Mouse (Mus musculus) midbrain, embryonic 15.5 days (tissue): Measurements from ENCODE around the gene Lipe. TPM values are rescaled to one million over a fixed set of nuclear protein-coding genes. Genes with fewer than 3 reads are reported as not detected.
A peak's percentile ranks its signal among the peaks of the same experiment; 100 is the strongest.

ENCODE experiments used
- ATAC-seq: fragments of 200-750 bp; cut with Nextera tagmentation; replicated peaks from 2 replicates; pipeline ENCODE4 v1.8.0; 2017; ENCODE audit warnings: moderate TSS enrichment
- H3K27ac ChIP-seq: fragments of 300-500 bp; sonication (generic); 2 replicates; pipeline ENCODE4 v1.5.1; 2015; ENCODE audit warnings: mild to moderate bottlenecking, inconsistent platforms
- H3K27me3 ChIP-seq: fragments of 300-500 bp; sonication (generic); replicated peaks from 2 replicates; pipeline ENCODE4 v1.6.1; 2015; ENCODE audit warnings: inconsistent platforms
- H3K36me3 ChIP-seq: fragments of 300-500 bp; sonication (generic); replicated peaks from 2 replicates; pipeline ENCODE4 v1.6.1; 2015; ENCODE audit warnings: inconsistent platforms
- H3K4me1 ChIP-seq: fragments of 300-500 bp; sonication (generic); 2 replicates; pipeline ENCODE4 v1.6.1; 2015; ENCODE audit warnings: inconsistent platforms
- H3K4me2 ChIP-seq: fragments of 300-500 bp; sonication (generic); 2 replicates; pipeline ENCODE4 v1.6.1; 2015; ENCODE audit warnings: inconsistent platforms, mild to moderate bottlenecking, moderate library complexity
- H3K4me3 ChIP-seq: fragments of 300-500 bp; sonication (generic); 2 replicates; pipeline ENCODE4 v1.5.1; 2015; ENCODE audit warnings: mild to moderate bottlenecking, inconsistent platforms
- H3K9ac ChIP-seq: fragments of 300-500 bp; sonication (generic); 2 replicates; pipeline ENCODE4 v1.6.1; 2015; ENCODE audit warnings: mild to moderate bottlenecking, inconsistent platforms
- H3K9me3 ChIP-seq: fragments of 300-500 bp; sonication (generic); 2 replicates; pipeline ENCODE4 v1.6.1; 2016; ENCODE audit warnings: inconsistent platforms
- WGBS: fragments of 180-500 bp; shearing (Covaris S2); methylation state at CpG from one replicate; pipeline ENCODE4 v1.1.7; 2015; ENCODE audit warnings: mixed read lengths; 5-methylcytosine and 5-hydroxymethylcytosine counted together
- polyA plus RNA-seq: library from polyadenylated mRNA; unstranded; fragments of >200 nt; fragmentation: Nextera tagmentation; extraction: Ambion mirVana; gene quantifications from 2 replicates; pipeline ENCODE4 v1.2.1, GENCODE M21; 2015

The Lipe gene
- polyA plus RNA-seq, 1 experiment from 2014 or later, result 10.5 TPM

DNA sequence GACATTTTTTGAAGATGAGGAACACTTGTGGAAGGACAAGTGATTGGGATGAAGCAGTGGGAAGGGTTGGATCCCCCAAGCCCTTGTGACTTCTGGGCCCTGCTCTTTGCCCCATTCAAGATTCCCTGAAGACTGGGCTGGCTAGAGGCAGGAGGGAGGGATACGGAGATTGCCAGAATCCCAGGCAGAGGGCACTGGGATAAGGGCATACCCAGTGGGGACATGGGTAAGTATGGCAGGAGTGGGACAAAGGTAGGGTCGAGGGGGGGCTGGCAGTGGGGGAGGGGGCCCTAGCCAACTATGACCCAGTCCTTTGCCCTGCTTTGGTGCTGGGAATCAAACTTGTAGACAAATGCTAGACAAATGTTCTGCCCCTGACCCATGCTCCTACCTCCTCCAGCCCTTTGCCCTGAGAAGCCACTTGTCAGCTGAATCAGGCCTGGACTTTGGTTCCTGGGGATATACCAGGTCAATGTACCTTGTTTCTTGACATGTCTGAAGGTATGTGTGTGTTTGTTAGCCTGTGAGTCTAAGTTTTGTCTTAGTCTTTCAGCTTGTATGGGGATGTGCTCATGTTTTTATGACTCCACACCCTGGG, 6.6 kb downstream of the Lipe start:
- Histone ChIP-seq H3K27ac (no peak overlapping the region), H3K4me1 (peaks cover 45% of the 10 kb centered on the region), H3K36me3 (peaks cover 8% of the 10 kb centered on the region), H3K4me2 (no peak overlapping the region), H3K27me3 (no peaks in the 10 kb centered on the region), H3K9ac (no peak overlapping the region), H3K9me3 (no peaks in the 10 kb centered on the region), H3K4me3 (no peak overlapping the region)
- no peak for ATAC-seq
- 68% methylated on average over 2 of the region's 2 CpGs for WGBS

DNA sequence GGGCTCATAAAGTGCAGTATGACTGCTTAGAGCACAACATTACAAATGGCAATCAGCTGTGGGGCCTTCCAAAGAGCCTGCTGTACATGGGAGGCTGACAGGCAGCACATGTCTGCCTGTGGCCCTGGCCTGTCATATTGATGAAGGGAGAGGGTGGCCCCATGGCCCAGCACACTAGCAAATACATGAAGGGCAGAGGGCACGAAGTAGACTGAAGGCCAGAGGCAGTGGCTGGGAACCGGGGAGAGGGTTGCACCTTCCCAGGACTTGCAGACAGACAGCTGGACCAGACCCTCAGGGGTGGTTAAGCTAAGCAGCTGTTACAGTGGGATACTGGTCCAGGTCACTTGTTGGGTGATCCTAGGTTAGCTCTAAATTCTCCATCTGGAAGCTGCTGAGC, 7.5 kb downstream of the Lipe start:
- ATAC-seq, result no peak
- Histone ChIP-seq H3K9ac (no peak overlapping the region), H3K27ac (no peak overlapping the region), H3K36me3 (peaks cover 8% of the 10 kb centered on the region), H3K4me3 (no peak overlapping the region), H3K27me3 (no peaks in the 10 kb centered on the region), H3K4me1 (peaks cover 37% of the 10 kb centered on the region), H3K4me2 (no peak overlapping the region), H3K9me3 (no peaks in the 10 kb centered on the region)
- 49% methylated on average over 2 of the region's 2 CpGs for WGBS

DNA sequence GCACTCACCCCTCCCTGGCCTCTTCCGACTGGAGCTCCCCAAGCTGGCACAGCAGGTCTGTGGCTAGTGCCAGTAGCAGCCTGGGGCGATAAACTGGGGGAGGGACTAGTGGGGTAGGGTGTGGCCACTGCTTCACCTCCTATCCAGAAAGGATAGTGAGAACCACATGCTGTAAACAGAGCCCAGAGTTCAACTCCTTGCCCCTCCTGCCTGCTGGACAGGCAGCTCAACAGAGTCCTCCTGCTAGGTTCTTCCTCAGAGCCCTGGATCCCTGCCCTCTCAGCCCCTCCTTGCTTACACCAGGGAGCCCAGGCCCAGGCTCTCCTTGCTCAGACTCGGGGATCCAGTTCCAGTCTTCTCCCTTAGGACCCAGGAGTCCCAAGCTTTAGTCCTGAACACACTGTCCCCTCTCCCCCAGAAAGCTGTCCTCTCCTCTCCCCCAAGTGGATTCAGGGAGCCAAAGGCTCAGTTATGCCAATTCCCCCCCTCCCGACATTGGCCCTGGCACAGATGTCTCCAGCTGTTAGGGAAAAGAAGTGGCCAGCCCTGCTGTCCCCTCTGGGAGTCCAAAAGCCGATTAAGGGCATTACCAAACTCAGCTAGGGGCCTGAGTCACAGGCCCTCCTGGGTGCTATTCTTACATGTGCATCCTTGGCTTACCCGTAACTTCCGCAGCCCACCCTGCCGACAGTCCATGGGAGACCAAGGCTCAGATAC, 8.3 kb downstream of the Lipe start:
- H3K27me3 ChIP-seq, result no peaks in the 10 kb centered on the region
- H3K9me3 ChIP-seq, result no peaks in the 10 kb centered on the region
- no peak overlapping the region for H3K4me2 ChIP-seq
- H3K9ac ChIP-seq, result no peak overlapping the region
- WGBS, result 33% methylated on average over 8 of the region's 8 CpGs
- H3K4me3 ChIP-seq, result no peak overlapping the region
- H3K36me3 ChIP-seq, result peaks cover 8% of the 10 kb centered on the region
- no peak for ATAC-seq
- peaks cover 37% of the 10 kb centered on the region for H3K4me1 ChIP-seq
- H3K27ac ChIP-seq, result no peak overlapping the region

DNA sequence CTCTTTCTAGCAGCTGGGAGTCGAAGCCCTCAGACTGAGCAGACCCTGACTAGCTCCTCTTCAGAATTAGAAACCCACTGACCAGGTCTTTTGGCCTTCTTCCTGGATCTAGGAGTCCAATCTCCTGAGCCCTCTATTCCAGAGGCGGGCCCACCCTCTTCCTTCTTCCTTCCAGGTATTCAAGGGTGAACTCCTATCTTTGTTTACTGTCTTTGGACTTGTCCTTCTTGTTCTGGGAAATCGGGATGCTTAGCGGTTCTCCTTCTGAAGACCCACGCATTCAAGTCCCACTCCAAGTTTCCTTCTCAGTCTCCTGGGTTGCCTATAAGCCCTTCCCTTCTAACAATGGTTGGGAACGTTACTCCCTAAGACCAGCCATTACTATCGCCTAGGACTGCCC, 9.6 kb downstream of the Lipe start:
- Histone ChIP-seq H3K4me3 (no peak overlapping the region), H3K9ac (no peak overlapping the region), H3K27me3 (no peaks in the 10 kb centered on the region), H3K4me1 (peaks cover 27% of the 10 kb centered on the region), H3K9me3 (no peaks in the 10 kb centered on the region), H3K36me3 (peaks cover 8% of the 10 kb centered on the region), H3K4me2 (no peak overlapping the region), H3K27ac (no peak overlapping the region)
- WGBS, result 88% methylated on average over 7 of the region's 7 CpGs
- no peak for ATAC-seq

DNA sequence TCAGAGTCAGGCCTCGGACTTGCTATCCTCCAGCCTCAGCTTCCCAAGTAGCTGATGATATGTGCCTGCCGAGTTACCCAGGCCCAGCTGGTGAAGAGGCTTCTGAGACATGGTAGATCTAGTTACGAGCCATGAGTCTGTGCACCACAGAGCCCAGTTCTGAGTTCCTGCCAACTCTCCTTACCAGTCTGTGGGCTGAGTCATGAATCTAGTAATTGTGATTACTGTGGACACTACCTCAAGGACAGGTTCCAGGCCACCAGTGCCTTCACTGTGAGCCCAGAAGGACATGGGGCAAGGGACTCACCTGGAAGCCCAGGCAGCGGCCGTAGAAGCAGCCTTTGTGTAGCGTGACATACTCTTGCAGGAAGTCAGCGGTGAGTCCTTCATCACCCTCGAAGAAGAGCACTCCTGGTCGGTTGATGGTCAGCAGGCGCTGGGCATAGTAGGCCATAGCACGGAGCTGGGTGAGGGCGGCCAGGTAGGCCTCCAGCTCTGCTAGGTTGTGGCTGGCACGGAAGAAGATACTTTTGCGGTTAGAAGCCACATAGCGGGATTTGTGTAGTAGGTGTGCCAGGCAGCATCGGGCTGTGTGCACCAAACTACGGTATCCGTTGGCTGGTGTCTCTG, 10.6 kb downstream of the Lipe start:
- no peak for ATAC-seq
- WGBS, result 96% methylated on average over 18 of the region's 18 CpGs
- peaks cover 13% of the 10 kb centered on the region for H3K36me3 ChIP-seq

DNA sequence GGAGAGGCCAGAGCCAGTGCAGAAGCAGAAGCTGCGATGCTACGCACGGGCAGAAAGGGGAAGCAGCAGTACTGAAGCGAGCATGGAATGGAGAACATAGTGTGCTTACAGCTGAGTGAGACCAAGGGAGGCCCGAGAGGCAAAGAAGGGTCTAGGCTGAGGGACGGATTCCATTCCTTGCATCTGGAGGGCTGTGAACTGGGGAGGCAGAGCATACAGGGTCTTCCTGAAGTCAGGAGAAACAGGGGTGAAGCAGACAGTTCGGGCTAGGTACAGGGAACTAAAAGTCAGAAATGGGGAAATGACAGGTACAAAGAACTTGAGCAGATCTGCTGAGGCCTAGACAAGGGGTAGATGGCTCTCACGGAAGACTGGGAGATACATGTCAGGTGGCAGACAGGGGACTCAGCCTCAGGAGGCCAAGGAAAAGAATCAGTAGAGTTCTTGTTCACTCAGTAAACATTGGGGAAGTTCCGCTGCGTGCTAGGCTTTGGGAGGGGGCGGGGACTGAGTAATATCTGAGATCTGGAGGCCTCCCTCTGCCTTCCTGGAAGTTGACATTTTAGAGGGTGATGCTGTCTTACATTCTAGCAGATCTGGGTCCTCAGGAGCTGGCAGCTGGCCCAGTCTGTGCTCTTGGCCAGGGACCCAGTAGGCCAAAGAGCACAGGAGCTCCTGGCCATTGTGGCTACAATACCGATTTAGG, 12.5 kb downstream of the Lipe start:
- Histone ChIP-seq H3K9ac (no peak overlapping the region), H3K4me1 (peaks cover 12% of the 10 kb centered on the region), H3K4me3 (no peak overlapping the region), H3K9me3 (no peaks in the 10 kb centered on the region), H3K27ac (0 out of 2 replicates have a peak overlapping the region, but pooled peaks have one; percentile 2), H3K27me3 (no peaks in the 10 kb centered on the region), H3K4me2 (no peak overlapping the region), H3K36me3 (peaks cover 13% of the 10 kb centered on the region)
- ATAC-seq, result no peak
- 81% methylated on average over 12 of the region's 12 CpGs for WGBS

More for the DNA sequence above, 10.6 kb downstream of the Lipe start:
- Histone ChIP-seq H3K4me3 (no peak overlapping the region), H3K27me3 (no peaks in the 10 kb centered on the region), H3K9me3 (no peaks in the 10 kb centered on the region), H3K4me1 (peaks cover 18% of the 10 kb centered on the region), H3K4me2 (no peak overlapping the region), H3K27ac (no peak overlapping the region), H3K9ac (no peak overlapping the region)

DNA sequence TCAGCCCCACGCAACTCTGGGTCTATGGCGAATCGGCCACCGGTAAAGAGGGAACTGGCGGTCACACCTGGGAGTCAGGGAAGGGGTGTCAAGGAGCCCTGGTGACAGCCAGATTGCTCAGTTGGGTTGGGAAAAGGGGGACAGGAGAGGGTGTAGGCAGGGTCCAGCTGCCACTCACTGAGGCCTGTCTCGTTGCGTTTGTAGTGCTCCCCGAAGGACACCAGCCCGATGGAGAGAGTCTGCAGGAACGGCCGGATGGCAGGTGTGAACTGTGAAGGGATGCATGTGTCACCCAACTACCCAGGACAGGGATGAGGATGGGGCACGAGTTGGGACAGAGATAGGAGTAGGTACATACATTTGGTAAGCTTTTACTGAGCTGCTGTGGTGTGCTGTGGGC, 13.3 kb downstream of the Lipe start:
- no peak overlapping the region for H3K4me3 ChIP-seq
- H3K9ac ChIP-seq, result no peak overlapping the region
- ATAC-seq, result no peak
- peaks cover 13% of the 10 kb centered on the region for H3K36me3 ChIP-seq
- peaks cover 6% of the 10 kb centered on the region; the same call in 1 of the 2 replicates for H3K27me3 ChIP-seq
- H3K9me3 ChIP-seq, result no peaks in the 10 kb centered on the region
- 90% methylated on average over 12 of the region's 12 CpGs for WGBS
- H3K4me1 ChIP-seq, result peaks cover 7% of the 10 kb centered on the region
- H3K4me2 ChIP-seq, result no peak overlapping the region
- no peak overlapping the region for H3K27ac ChIP-seq

DNA sequence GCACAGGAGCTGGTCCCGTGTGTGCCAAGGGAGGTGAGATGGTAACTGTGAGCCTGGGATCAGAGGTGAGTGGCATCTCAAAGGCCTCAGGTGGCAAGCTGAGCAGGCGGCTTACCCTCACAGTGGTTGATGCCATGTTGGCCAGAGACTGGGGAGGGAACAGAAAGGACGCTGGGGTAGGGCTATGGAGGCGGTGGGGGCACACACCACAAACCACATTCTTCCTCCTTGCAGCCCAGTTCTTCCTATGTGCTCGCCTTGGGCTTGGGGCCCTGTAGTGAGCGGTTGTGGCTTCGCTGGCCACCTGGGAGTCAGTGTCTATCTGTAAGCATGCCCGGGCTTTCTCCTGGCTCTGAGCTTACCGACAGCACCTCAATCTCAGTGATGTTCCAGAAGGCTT, 13.7 kb downstream of the Lipe start:
- Histone ChIP-seq H3K4me2 (no peak overlapping the region), H3K4me3 (no peak overlapping the region), H3K9me3 (no peaks in the 10 kb centered on the region), H3K4me1 (peaks cover 5% of the 10 kb centered on the region), H3K36me3 (peaks cover 13% of the 10 kb centered on the region), H3K27ac (no peak overlapping the region), H3K9ac (no peak overlapping the region), H3K27me3 (peaks cover 7% of the 10 kb centered on the region; the same call in 1 of the 2 replicates)
- 89% methylated on average over 9 of the region's 9 CpGs for WGBS
- no peak for ATAC-seq

DNA sequence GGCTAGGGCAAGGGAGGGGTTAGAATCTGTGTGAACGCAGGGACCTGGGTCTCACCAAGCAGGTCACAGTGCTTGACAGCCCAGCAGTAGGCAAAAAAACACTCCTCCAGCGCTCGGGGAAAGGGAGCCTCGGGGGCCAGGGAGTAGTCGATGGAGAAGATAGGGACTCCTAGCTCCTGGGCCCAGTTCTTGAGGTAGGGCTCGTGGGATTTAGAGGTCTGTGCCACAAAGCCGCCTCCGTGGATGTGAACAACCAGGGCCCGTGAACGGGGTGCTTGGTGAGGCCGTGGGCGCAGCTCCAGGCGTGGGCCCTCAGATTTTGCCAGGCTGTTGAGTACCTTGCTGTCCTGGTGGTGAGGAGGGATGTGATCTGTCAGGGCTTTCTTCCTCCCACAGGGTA, 14.2 kb downstream of the Lipe start:
- Histone ChIP-seq H3K9ac (no peak overlapping the region), H3K4me3 (no peak overlapping the region), H3K27ac (no peak overlapping the region), H3K4me2 (no peak overlapping the region), H3K4me1 (peaks cover 7% of the 10 kb centered on the region), H3K27me3 (peaks cover 7% of the 10 kb centered on the region; the same call in 1 of the 2 replicates), H3K36me3 (peaks cover 13% of the 10 kb centered on the region), H3K9me3 (no peaks in the 10 kb centered on the region)
- no peak for ATAC-seq
- 93% methylated on average over 13 of the region's 13 CpGs for WGBS

DNA sequence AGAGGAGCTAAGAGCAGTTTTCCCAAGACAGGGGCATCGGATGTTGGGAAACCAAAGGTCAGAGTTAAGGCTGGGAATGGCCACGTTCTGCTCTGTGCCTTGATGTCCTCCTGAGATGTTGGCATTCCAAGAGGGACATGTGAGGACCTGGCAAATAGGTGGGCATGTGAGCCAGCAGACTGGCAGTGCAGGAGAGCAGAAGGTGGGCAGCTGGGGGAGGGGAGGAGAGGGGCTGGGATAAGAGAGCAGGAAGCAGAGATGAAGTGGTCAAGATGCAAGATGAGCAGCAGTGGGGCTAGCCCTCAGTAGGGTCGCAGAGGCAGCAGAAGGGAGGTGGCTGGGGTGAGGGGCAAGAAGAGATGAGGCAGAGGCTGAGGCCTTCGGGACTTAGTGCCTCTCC, 14.6 kb downstream of the Lipe start:
- peaks cover 7% of the 10 kb centered on the region; the same call in 1 of the 2 replicates for H3K27me3 ChIP-seq
- H3K36me3 ChIP-seq, result peaks cover 13% of the 10 kb centered on the region
- no peak overlapping the region for H3K9ac ChIP-seq
- ATAC-seq, result no peak
- 83% methylated on average over 4 of the region's 4 CpGs for WGBS
- no peak overlapping the region for H3K4me3 ChIP-seq
- no peaks in the 10 kb centered on the region for H3K9me3 ChIP-seq
- H3K4me2 ChIP-seq, result no peak overlapping the region
- H3K27ac ChIP-seq, result no peak overlapping the region
- H3K4me1 ChIP-seq, result peaks cover 11% of the 10 kb centered on the region

DNA sequence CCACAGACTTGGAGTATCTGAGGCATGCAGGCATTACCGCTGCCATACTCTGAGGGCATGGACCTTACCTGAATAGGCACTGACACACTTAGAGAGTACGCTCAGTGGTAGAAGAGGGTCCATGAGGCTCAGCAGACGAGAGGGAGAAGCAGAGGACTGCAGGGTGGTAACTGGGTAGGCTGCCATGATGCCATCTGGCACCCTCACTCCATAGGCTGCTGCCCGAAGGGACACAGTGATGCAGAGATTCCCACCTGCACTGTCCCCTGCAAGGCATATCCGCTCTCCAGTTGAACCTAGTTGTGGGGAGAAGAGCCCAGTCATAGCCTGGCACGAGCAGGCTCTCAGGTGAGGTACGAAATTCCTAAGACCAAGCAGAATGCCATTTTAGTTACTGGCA, 15.1 kb downstream of the Lipe start:
- no peak for ATAC-seq
- H3K9ac ChIP-seq, result no peak overlapping the region
- H3K4me2 ChIP-seq, result no peak overlapping the region
- no peaks in the 10 kb centered on the region for H3K9me3 ChIP-seq
- no peak overlapping the region for H3K27ac ChIP-seq
- H3K36me3 ChIP-seq, result peaks cover 13% of the 10 kb centered on the region
- peaks cover 7% of the 10 kb centered on the region; the same call in 1 of the 2 replicates for H3K27me3 ChIP-seq
- H3K4me1 ChIP-seq, result peaks cover 12% of the 10 kb centered on the region
- no peak overlapping the region for H3K4me3 ChIP-seq
- WGBS, result 92% methylated on average over 7 of the region's 7 CpGs

DNA sequence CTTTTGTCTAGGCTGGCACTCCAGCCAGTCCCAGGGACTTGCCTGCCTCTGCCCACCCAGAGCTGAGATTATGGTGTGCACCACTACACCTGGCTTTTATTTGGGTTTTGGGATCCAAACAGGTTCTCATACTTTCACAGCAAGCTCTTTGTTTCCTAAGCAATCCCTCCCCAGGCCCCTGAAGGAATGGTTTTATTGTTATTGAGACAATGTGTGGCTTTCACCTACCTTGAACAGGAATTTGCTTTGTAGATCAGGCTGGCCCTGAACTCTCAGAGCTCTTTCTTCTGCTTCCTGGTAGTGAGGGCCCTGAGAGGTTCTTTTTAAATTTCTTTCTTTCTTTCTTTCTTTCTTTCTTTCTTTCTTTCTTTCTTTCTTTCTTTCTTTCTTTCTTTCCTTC, 16.0 kb downstream of the Lipe start:
- Histone ChIP-seq H3K4me3 (no peak overlapping the region), H3K36me3 (peaks cover 8% of the 10 kb centered on the region; the same call in 1 of the 2 replicates), H3K27ac (no peak overlapping the region), H3K4me2 (no peak overlapping the region), H3K9ac (no peak overlapping the region), H3K4me1 (peaks cover 12% of the 10 kb centered on the region), H3K27me3 (peaks cover 7% of the 10 kb centered on the region; the same call in 1 of the 2 replicates), H3K9me3 (no peaks in the 10 kb centered on the region)
- ATAC-seq, result no peak
